Mouse (Mus musculus) embryonic facial prominence, embryonic 14.5 days (tissue): ENCODE measurements around the gene Ttc9b. TPM values are rescaled to one million over a fixed set of nuclear protein-coding genes. Genes with fewer than 3 reads are reported as not detected.

Experiments used
- ATAC-seq: fragments of 200-750 bp; cut with Nextera tagmentation; 2 replicates; pipeline ENCODE4 v1.8.0; 2017; ENCODE audit warnings: low read depth, moderate number of reproducible peaks, moderate TSS enrichment
- DNase-seq: peaks from one replicate; pipeline ENCODE4 v3.0.0-alpha.2; 2015; ENCODE audit warnings: low spot score
- H3K27ac ChIP-seq: fragments of 300-500 bp; sonication (generic); replicated peaks from 2 replicates; pipeline ENCODE4 v1.5.1; 2014; ENCODE audit warnings: low read depth, mild to moderate bottlenecking, low read length, moderate library complexity
- H3K27me3 ChIP-seq: fragments of 300-500 bp; sonication (generic); replicated peaks from 2 replicates; pipeline ENCODE4 v1.6.1; 2014; ENCODE audit warnings: low read length; ENCODE audit not compliant: control insufficient read depth, insufficient read depth
- H3K36me3 ChIP-seq: fragments of 300-500 bp; sonication (generic); 2 replicates; pipeline ENCODE4 v1.6.1; 2014; ENCODE audit warnings: low read length, mixed read lengths; ENCODE audit not compliant: control insufficient read depth, insufficient read depth
- H3K4me1 ChIP-seq: fragments of 300-500 bp; sonication (generic); 2 replicates; pipeline ENCODE4 v1.6.1; 2014; ENCODE audit warnings: antibody characterized with exemption, low read length; ENCODE audit not compliant: control insufficient read depth, insufficient read depth
- H3K4me2 ChIP-seq: fragments of 300-500 bp; sonication (generic); 2 replicates; pipeline ENCODE4 v1.6.1; 2014; ENCODE audit warnings: low read depth, mild to moderate bottlenecking, low read length, moderate library complexity, mixed read lengths
- H3K4me3 ChIP-seq: fragments of 300-500 bp; sonication (generic); 2 replicates; pipeline ENCODE4 v1.5.1; 2014; ENCODE audit warnings: low read depth, mild to moderate bottlenecking, low read length
- H3K9ac ChIP-seq: fragments of 300-500 bp; sonication (generic); 2 replicates; pipeline ENCODE4 v1.6.1; 2014; ENCODE audit warnings: low read depth, mild to moderate bottlenecking, low read length, moderate library complexity, mixed read lengths
- H3K9me3 ChIP-seq: fragments of 300-500 bp; sonication (generic); 2 replicates; pipeline ENCODE4 v1.6.1; 2016; ENCODE audit warnings: low read length; ENCODE audit not compliant: control insufficient read depth
- WGBS: fragments of 180-500 bp; shearing (Covaris S2); extraction: QIAGEN DNeasy Blood & Tissue Kit; methylation state at CpG from one replicate; pipeline ENCODE4 v1.1.7; 2014; 5-methylcytosine and 5-hydroxymethylcytosine counted together
- polyA plus RNA-seq: library from polyadenylated mRNA; unstranded; fragments of >200 nt; fragmentation: Nextera tagmentation; extraction: Ambion mirVana; gene quantifications from 2 replicates; pipeline ENCODE4 v1.2.1, GENCODE M21; 2014

Gene Ttc9b
- polyA plus RNA-seq, result 3.8 and 4.6 TPM in 2 replicates

GRCm38 (mm10) chr7:27653681-27654437 lies at the start of gene Ttc9b:
Gene Ttc9b, plus strand, starts transcription at chr7:27653915.
- ATAC-seq (peak; percentile 59), DNase-seq (peak; percentile 56)
- H3K4me3 ChIP-seq, result peak within 1 kb of the TSS; percentile 33
- no peaks in the 10 kb centered on the region for H3K9me3 ChIP-seq
- peaks cover 40% of the 10 kb centered on the region for H3K27me3 ChIP-seq
- H3K4me1 ChIP-seq, result 0 out of 2 replicates have a peak, but pooled peaks cover 3% of the 10 kb centered on the region
- no peak within 1 kb of the TSS for H3K27ac ChIP-seq
- peak within 1 kb of the TSS; percentile 54 for H3K4me2 ChIP-seq
- peak within 1 kb of the TSS; percentile 37; the same call in 1 of the 2 replicates for H3K9ac ChIP-seq
- H3K36me3 ChIP-seq, result peaks cover 28% of the 10 kb centered on the region
- 5% methylated on average over 29 of the region's 62 CpGs for WGBS

DNA sequence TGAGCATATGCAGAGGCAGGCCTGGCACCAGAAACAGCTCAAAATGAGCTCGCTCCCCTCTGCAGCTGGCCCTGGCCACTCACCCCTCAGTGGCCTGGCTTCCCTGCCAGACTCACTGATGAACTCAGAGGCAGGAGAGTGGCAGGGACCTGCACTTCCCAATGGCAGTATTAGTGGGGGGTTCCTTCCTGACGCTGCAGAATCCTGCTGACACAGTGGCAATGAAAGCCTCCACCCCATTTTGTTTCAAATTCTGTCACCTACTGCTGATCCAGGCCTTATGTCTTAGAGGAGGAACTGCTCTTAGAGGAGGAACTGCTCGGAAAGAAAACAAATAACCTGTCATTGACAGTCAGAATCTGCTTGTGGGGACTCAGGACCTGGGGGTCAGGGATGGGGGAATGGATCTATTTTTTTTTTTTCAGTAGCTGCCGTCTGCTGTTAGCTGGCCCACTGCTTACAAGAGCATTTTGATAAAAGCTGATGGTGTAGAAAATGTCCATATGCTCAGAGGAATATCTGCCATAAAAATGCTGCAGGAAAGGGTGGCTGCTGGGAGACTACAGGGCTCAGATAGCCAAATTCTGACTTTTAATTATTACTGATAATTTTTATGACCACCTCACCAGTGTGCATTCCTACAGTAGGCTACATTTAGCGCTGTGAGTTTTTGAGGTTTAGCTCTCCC lies 48.9 kb upstream of the Ttc9b start:
- 58% methylated on average over 5 of the region's 5 CpGs for WGBS
- no peak overlapping the region for H3K4me2 ChIP-seq
- H3K27ac ChIP-seq, result peak overlapping the region; percentile 28; the same call in 1 of the 2 replicates
- H3K4me3 ChIP-seq, result no peak overlapping the region
- no peaks in the 10 kb centered on the region for H3K9me3 ChIP-seq
- peaks cover 19% of the 10 kb centered on the region; the same call in 1 of the 2 replicates for H3K4me1 ChIP-seq
- H3K36me3 ChIP-seq, result peaks cover 24% of the 10 kb centered on the region
- no peak for DNase-seq
- ATAC-seq, result no peak
- H3K9ac ChIP-seq, result no peak overlapping the region
- H3K27me3 ChIP-seq, result no peaks in the 10 kb centered on the region

DNA sequence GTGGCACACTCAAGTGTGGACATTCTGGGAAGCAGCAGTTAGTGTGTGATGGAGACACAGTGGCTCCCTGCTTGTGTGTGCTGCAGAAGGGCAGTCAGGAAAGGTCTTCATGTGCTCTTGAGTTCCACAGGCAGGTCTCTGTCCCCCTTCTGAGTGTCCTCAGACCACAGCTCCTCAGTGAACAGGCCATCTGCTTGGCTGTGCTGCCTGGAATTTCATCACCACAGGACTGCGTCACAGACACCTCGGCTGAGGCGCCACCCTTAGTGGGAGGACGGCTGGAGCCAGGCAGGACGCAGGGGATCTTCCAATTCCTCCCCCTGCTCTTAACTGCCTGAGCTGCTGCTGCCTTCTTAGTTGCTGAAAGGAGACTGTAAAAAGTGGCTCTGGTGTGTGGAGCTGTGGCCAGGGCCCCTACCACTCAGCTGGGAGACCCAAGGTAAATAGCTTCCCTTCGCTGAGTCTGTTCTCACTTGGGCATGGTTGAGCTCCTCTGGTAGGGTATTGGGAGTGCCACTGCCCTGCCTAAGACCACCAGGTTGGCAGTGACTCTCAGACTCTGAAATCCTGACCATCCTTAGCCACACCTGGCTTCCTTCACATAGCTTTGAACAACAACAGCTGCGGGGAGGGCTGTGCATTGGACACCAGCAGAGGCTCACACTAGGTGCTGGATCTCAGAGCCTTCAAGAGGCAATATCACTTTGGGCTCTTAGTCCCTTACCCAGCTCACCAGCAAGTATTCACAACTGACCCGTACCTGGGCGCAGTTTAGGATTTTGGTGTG lies 48.0 kb upstream of the Ttc9b start:
- DNase-seq (no peak), ATAC-seq (no peak)
- Histone ChIP-seq H3K4me1 (peaks cover 17% of the 10 kb centered on the region; the same call in 1 of the 2 replicates), H3K4me3 (no peak overlapping the region), H3K27ac (no peak overlapping the region; the same call in 1 of the 2 replicates), H3K9me3 (no peaks in the 10 kb centered on the region), H3K4me2 (no peak overlapping the region), H3K36me3 (peaks cover 31% of the 10 kb centered on the region), H3K27me3 (no peaks in the 10 kb centered on the region), H3K9ac (no peak overlapping the region)
- 68% methylated on average over 9 of the region's 9 CpGs for WGBS

GRCm38 (mm10) chr7:27606481-27607254 lies 47.0 kb upstream of the Ttc9b start:
- no peak overlapping the region for H3K4me3 ChIP-seq
- ATAC-seq (peak; percentile 37; the same call in 1 of the 2 replicates), DNase-seq (no peak)
- peaks cover 41% of the 10 kb centered on the region for H3K36me3 ChIP-seq
- H3K27ac ChIP-seq, result peak overlapping the region; percentile 11; the same call in 1 of the 2 replicates
- H3K4me1 ChIP-seq, result peaks cover 12% of the 10 kb centered on the region; the same call in 1 of the 2 replicates
- H3K4me2 ChIP-seq, result no peak overlapping the region
- no peaks in the 10 kb centered on the region for H3K9me3 ChIP-seq
- WGBS, result 49% methylated on average over 10 of the region's 10 CpGs
- no peak overlapping the region for H3K9ac ChIP-seq
- no peaks in the 10 kb centered on the region for H3K27me3 ChIP-seq

GRCm38 (mm10) chr7:27607580-27607979 lies 46.1 kb upstream of the Ttc9b start:
- Histone ChIP-seq H3K4me3 (no peak overlapping the region), H3K36me3 (peaks cover 43% of the 10 kb centered on the region), H3K4me2 (no peak overlapping the region), H3K9ac (no peak overlapping the region), H3K9me3 (no peaks in the 10 kb centered on the region), H3K27me3 (no peaks in the 10 kb centered on the region), H3K4me1 (peaks cover 6% of the 10 kb centered on the region; the same call in 1 of the 2 replicates), H3K27ac (0 out of 2 replicates have a peak overlapping the region, but pooled peaks have one; percentile 11)
- WGBS, result 51% methylated on average over 5 of the region's 5 CpGs
- DNase-seq (no peak), ATAC-seq (0 out of 2 replicates have a peak, but pooled peaks have one; percentile 38)

GRCm38 (mm10) chr7:27608130-27608529 lies 45.6 kb upstream of the Ttc9b start:
- H3K27me3 ChIP-seq, result no peaks in the 10 kb centered on the region
- DNase-seq (no peak), ATAC-seq (no peak)
- no peak overlapping the region for H3K27ac ChIP-seq
- WGBS, result 90% methylated on average over 3 of the region's 3 CpGs
- no peaks in the 10 kb centered on the region for H3K9me3 ChIP-seq
- peaks cover 6% of the 10 kb centered on the region; the same call in 1 of the 2 replicates for H3K4me1 ChIP-seq
- H3K9ac ChIP-seq, result no peak overlapping the region
- H3K36me3 ChIP-seq, result peaks cover 37% of the 10 kb centered on the region
- H3K4me2 ChIP-seq, result no peak overlapping the region
- H3K4me3 ChIP-seq, result no peak overlapping the region

DNA sequence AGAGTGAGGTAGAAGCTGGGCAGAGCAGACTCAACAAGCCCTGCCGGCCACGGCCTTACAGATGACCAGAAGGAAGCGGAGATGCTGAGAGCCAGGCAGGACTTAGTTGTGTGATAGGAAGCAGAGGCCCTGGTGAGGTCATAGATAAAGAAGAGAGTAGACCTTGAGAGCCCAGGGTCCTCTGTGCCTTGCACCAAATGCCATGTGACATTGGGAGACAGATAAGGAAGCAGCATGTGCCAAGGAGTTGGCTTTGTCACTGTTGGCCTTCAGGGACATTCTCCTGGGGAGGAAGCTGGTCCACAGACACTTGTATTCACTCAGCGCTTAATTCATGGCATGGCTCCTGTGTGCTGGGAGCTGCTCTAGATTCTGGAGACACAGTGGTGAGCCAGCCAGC lies 44.4 kb upstream of the Ttc9b start:
- ATAC-seq, result no peak
- 96% methylated on average over 4 of the region's 4 CpGs for WGBS
- DNase-seq, result no peak

More for the DNA sequence above, 44.4 kb upstream of the Ttc9b start:
- no peak overlapping the region for H3K9ac ChIP-seq
- no peak overlapping the region for H3K4me2 ChIP-seq
- H3K4me1 ChIP-seq, result no peaks in the 10 kb centered on the region
- H3K27me3 ChIP-seq, result no peaks in the 10 kb centered on the region
- no peak overlapping the region for H3K27ac ChIP-seq
- no peaks in the 10 kb centered on the region for H3K9me3 ChIP-seq
- no peak overlapping the region for H3K4me3 ChIP-seq
- peaks cover 35% of the 10 kb centered on the region for H3K36me3 ChIP-seq
